Mouse (Mus musculus): ENCODE results near the gene Defb26.

Defb26 gene

GRCm38 (mm10) chr2:152511592-152511991 lies at the start of gene Defb26:
TSS of gene Defb26 (minus strand) at chr2:152511692.
- no peak for DNase-seq (ENCODE audit: low spot score in 2 of 2)

GRCm38 (mm10) chr2:152556655-152557054 lies 45.2 kb upstream of the Defb26 start:
- no peak for DNase-seq (ENCODE audit: low spot score in 2 of 2)

DNA sequence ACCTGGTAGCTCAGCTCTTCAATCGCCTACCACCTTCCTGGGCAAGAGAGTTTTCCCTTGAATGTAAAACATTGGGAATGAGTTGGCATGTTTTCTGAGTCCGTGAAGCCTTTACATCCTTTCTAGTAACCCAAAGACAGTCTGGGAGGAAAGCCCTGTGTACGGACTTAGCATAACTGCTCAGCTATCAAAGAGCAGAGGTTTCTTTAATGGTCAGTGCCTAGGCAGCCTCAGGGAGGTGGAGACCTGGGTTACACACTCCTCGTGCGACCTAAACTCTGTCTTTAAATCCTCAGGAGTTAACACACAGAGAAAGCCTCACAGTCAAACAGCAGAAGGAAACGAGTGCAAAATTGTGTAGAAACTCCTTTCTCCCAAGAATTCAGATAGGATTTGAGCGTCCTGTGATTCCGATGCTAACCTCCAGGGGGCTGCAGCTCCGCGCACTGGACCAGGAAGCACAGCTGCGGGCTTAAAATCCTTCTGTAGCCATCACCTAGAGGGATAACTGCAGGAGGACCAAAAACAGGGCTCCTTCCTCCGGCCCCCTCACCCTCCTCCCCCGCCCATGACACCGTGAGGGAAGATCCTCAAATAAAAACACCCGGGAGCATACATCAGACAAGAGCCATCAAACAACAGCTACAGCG lies 42.4 kb upstream of the Defb26 start:
- DNase-seq (ENCODE audit: low spot score in 2 of 2) = peak in 1 of 2 experiments; percentile 20

GRCm38 (mm10) chr2:152548124-152548523 lies 36.6 kb upstream of the Defb26 start:
- DNase-seq (ENCODE audit: low spot score in 2 of 2) = no peak

DNA sequence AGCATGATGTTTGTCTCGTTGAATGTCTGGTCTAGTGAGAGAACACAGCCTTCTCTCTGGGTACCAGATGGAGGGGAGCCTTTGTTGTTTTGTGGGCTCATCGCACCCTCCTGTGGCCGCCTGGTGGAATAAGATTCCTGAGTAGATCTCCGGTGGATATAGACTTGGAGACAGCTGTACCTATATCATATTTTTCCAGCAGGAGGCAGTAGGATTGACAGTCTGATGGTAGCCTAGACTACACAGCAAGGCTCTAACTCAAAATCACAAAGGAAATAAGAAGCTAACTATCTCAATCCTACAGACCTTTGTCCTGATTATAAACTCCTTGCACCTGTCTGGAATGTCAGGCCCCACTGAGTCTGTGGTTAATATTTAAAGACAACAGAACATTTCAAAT lies 33.2 kb upstream of the Defb26 start:
- DNase-seq (ENCODE audit: low spot score in 2 of 2) = peak in 1 of 2 experiments; percentile 3

DNA sequence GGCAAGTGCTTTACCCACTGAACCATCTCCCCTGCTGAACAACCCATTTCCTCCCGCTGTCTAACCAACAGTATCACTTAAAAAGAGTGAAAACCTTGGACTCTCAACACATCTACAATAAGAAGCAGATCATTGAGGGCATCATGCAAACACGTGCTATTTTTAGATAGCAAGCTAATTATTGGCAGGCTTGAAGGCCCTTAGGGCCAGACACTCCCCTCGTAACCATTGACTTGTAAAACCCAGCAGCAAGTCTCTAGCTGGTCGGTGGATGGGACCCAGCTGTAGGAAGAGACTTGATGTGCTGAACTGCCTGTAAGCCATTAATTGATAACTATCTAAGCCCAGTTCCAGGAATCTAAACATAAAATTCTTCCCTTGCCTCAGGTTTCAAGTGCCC lies 32.0 kb upstream of the Defb26 start:
- DNase-seq (ENCODE audit: low spot score in 2 of 2) = no peak

GRCm38 (mm10) chr2:152542897-152543296 lies 31.4 kb upstream of the Defb26 start:
- no peak for DNase-seq (ENCODE audit: low spot score in 2 of 2)

DNA sequence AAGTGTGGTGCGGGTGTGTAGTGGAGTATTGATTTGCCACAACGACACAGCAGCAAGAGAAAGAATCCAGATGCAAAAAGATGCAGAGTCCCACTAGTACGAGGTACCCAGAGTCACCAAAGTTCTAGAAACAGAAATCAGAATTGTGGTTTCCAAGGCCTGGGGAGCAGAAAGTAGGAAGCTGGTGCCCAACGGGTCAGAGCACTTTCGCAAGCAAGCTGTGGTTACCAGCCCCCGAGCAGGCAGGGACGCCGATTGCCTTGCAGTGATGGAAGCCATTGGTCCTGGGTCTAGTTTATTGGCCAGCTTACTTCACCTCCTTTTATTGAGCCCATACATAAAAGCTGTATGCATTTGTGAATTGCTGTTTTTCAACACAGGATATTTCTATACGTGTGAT lies 30.5 kb upstream of the Defb26 start:
- no peak for DNase-seq (ENCODE audit: low spot score in 2 of 2)

- no peak for DNase-seq (ENCODE audit: low spot score in 2 of 2)
Observed at GRCm38 (mm10) chr2:152539944-152540710, 28.6 kb upstream of the Defb26 start, which contains the start of gene Defb29. TSS of gene Defb29 (minus strand) at chr2:152540098.

GRCm38 (mm10) chr2:152517981-152518380 lies 6.5 kb upstream of the Defb26 start, which contains the start of gene Defb28:
TSS of gene Defb28 (plus strand) at chr2:152518255.
- no peak for DNase-seq (ENCODE audit: low spot score in 2 of 2)

DNA sequence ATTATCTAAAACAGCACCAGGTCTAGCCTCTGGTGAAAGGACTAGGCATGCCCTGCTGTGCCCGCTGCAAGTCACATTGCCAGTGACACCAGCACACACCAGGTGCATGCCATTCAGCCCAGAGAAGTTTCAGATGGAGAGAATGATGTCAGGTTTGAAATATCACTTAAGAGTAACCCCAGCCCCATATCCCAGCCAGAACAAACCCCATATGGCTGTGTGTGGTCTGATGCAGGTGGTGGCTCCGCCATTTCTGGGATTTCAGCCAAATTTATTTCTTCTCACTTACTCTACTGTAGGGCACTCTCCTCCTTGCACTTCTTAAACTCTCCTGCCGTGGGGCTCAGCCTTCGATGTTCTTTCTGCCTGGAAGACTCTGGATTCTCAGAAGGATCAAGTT lies 4.6 kb upstream of the Defb26 start:
- DNase-seq (ENCODE audit: low spot score in 2 of 2) = no peak

DNA sequence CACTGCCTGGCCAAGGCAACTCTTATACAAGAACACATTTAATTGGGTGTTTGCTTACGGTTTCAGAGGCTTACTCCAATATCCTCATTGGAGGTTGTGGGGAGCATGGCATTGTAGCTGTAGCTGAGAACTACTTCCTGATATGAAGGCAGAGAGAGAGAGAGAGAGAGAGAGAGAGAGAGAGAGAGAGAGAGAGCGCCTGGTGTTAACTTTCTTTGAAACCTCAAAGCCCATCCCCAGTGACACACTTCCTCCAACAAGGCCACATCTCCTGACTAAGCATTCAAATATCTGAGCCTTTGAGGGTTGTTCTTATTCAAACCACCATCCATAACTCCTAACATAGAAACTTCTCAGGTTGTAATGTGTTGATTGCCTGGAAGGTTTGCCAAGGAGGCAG lies 7.5 kb downstream of the Defb26 start:
- no peak for DNase-seq (ENCODE audit: low spot score in 2 of 2)

- no peak for DNase-seq (ENCODE audit: low spot score in 2 of 2)
Observed at GRCm38 (mm10) chr2:152500863-152501229, 10.6 kb downstream of the Defb26 start.

DNA sequence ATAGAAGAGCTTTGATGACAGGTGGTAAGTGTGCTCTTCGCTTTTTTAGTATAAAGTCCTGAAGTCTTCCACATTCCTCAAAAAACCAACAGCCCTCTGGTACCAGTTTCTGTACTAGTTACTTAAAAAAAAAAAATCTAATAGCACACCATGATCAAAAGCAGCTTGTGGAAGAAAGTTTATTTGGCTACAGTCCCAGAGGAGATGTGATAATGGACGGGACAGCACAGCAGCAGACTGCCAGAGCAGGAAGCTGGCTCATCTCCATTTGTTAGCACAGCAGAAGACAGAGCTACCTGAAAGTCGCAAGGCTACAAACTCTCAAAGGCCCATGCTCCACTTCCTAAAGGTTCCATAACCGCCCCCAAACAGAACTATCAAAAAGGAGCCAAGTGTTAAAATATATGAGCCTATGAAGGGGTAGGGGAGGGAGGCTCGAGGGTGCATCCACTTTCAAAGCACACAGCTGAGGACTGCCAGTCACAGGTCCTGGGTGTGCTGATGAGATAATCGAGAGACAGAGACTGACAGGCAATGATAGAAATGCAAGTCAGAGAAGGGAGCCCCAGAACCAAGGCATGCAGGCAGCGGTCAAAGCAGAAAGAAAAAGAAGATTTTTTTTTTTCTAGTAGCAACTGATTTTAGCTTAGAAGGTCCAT lies 11.2 kb downstream of the Defb26 start:
- DNase-seq (ENCODE audit: low spot score in 2 of 2) = no peak

DNA sequence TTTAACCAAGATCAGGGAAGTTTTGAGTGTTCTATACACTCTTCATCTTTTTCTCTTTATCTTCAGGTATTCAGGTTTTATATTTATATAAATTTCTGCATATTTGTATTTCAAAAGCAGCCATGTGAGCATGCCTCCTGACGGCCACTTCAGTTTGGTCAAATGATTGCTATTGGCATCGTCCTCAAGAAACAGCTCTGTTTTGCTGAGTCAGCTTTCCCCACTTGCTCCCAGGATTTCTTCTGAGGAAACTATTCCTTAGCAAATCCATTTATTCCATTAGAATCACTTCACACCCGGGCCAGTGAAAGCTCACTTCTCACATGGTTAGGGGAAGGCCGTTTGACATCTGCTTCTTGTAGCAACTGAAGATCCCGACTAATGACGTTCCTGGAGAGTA lies 13.5 kb downstream of the Defb26 start:
- no peak for DNase-seq (ENCODE audit: low spot score in 2 of 2)

DNA sequence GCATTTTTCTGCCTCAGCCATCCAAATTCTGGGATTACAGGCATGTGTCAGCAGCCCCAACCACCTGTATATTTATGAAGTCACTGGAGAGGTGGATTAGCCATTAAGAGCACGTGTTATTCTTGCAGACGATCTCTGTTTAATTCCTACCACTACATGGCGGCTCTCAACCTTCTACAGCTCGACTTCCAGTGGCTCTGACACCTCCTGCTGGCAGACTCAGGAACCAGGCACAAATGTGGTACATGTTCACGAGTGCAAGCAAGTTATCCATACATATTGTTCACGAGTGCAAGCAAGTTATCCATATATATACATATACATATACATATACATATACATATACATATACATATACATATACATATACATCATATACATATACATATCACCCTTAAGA lies 18.3 kb downstream of the Defb26 start:
- no peak for DNase-seq (ENCODE audit: low spot score in 2 of 2)

- no peak for DNase-seq (ENCODE audit: low spot score in 2 of 2)
Observed at GRCm38 (mm10) chr2:152490038-152490437, 21.5 kb downstream of the Defb26 start, which contains the start of gene Defb22. TSS of gene Defb22 (minus strand) at chr2:152490138.

DNA sequence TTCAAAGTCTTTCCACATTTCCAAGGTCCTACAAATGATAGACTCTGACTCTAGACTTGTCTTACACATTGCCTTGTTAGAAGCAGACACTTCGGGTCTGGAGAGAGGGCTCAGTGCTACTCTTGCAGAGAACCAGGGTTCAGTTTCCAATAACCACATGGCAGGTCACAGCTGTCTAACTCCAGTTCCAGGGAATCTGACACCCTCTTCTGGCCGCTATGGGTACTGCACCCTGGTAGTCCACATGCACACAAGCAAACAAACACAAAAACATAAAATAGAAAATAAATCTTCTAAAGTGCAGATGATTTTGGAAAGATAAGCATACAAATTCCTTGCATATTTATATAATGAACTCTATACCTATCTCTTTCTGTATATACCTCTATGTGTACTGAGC lies 24.5 kb downstream of the Defb26 start:
- no peak for DNase-seq (ENCODE audit: low spot score in 2 of 2)

GRCm38 (mm10) chr2:152481726-152482125 lies 29.8 kb downstream of the Defb26 start:
- no peak for DNase-seq (ENCODE audit: low spot score in 2 of 2)

GRCm38 (mm10) chr2:152480881-152481280 lies 30.6 kb downstream of the Defb26 start:
- DNase-seq (ENCODE audit: low spot score in 2 of 2) = no peak

GRCm38 (mm10) chr2:152476763-152477162 lies 34.7 kb downstream of the Defb26 start, which contains the start of gene Defb20:
TSS of gene Defb20 (plus strand) at chr2:152477063.
- no peak for DNase-seq (ENCODE audit: low spot score in 2 of 2)

DNA sequence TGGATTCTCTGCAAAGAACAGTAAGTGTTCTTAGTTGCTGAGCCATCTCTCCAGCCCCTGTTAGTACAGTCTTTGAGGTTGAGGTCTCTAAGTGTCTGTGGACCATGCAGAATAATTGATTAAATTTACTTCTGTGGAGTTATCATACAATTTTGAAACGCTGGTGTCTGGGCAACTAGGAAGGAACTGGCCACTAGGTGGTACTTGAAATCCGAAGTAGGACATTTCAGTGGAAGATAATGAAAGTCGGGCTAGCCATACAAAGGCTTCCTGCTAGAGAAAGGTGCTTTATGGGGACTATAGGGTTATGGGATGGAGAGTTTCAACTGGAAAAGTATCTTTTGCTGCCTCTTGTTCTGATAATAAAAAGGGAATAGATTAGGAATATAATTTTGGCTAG lies 39.1 kb downstream of the Defb26 start:
- DNase-seq (ENCODE audit: low spot score in 2 of 2) = no peak

DNA sequence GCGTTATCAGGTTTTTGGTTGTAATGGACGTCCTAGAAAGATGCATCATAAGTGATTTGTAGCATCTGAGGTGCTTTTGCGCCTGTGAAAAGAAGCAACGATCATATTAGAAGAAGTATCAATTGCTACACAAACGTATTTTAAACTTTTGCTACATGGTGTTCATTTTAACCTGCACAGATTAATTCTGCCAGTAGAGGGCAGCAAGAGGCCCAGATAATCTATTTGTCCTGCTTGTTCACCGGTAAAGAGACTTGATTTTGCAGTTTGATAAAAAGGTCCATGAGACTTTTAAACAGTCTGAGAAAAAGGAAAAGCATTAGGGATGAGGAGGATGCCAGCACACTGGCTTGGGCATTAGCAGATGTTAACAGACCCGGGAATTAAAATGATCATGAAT lies 40.5 kb downstream of the Defb26 start:
- peak in 1 of 2 experiments; percentile 18 for DNase-seq (ENCODE audit: low spot score in 2 of 2)

Data from thymus, postnatal 10 days (tissue).